Mouse (Mus musculus) adipocyte (in vitro differentiated cells): Measurements from ENCODE around the gene Thap3.
A peak's percentile ranks its signal among the peaks of the same experiment; 100 is the strongest.

Experiments
- DNase-seq: peaks from one replicate; pipeline ENCODE4 v3.0.0-alpha.2; 2016; ENCODE audit warnings: low spot score

Gene Thap3

DNA sequence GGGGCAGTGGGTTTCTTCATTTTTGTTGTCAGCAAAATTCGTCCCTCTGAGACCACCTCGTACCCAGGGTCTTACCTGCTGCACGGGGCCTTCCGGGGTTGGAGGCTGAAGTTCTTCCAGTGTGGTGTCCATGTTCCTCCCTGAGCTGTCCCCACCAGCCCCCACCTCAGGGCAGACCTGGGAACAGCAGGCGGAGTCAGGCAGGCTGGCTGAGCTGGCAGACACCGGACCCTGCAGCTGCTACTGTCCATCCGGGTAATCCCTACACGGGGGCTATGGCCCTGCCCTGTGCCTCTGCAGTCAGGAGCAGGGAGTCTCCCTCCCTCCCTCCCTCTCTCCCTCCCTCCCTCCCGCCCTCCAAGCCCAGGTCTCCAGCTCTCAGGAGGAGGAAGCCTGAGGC, 5.2 kb downstream of the Thap3 start:
- DNase-seq: no peak

DNA sequence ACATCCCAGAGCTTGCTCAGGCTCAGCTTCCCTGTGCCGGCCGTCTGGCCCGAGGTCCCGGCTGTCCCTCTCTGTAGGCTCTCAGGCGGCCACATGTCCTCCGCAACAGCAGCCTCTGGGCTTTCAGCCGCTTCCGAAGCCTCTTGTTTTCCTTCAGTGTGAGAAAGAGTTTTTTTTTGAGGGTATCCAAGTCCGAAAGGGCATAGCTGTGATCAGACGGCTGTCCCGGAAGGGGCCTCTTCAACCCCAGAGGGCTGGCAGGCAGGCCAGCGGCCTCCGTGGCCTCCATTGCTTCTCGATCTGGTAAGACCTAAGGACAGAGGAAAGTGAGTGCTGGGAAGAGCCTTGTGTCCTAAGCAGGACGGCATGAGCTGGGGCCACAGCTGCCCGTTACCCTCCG, 5.8 kb downstream of the Thap3 start:
- DNase-seq: no peak

- peak; percentile 77 for DNase-seq
Measured at GRCm38 (mm10) chr4:151981363-151981762, 7.4 kb downstream of the Thap3 start.

DNA sequence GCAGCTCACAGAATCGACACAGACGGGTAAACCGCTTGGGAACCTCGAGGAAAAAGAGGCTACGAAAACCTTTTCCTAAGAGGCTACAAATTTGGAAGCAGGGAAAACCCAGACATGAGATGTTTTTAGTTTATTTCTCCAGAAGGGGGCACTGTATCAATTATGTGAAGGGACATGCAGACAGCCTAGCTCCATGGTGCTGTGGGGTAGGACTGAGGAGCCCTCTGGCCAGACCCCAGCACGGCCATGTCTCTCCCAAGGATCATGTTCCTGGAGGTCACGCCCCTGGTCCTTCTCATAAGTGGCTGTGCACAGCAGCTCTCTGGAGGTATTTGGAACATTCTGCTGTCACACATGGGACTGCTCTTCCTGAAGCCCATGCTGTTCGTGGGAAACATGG, 8.1 kb downstream of the Thap3 start:
- peak; percentile 45 for DNase-seq

GRCm38 (mm10) chr4:151977748-151978147, 11.0 kb downstream of the Thap3 start:
- DNase-seq: peak; percentile 57

GRCm38 (mm10) chr4:151975441-151975840, 13.4 kb downstream of the Thap3 start:
- DNase-seq: no peak

DNA sequence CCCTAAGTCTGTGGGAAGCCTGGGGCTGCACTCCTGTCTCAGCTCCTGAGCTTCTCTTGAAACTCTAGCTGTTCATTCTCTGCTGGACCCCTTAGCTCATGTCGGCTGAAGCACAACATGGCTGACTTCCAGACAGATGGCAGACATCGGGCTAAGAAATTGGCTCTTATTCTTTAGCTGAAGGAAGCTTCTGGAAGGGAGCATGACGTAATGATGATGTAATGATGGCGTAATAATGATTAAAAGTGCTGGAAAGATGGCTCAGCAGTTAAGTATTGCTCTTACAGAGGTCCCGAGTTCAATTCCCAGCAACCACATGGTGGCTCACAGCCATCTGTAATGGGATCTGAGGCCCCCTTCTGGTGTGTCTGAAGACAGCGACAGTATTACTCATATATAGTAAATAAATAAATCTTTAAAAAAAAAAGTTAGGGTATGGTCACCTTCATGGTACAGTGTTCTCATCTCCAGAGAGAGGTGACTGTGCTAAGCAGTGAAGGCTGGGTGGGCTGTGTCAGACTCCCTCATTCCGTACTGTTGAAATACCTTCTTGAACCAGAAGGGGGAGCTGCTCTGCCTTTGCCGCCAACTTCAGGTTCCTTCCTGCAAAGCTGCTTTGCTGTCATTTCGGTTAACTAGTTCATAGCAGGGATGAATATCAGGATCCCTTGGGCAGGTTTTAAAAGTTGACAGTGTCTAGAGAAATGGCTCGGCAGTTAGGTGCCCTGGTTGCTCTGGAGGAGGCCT, 16.4 kb downstream of the Thap3 start:
- DNase-seq: peak; percentile 69

DNA sequence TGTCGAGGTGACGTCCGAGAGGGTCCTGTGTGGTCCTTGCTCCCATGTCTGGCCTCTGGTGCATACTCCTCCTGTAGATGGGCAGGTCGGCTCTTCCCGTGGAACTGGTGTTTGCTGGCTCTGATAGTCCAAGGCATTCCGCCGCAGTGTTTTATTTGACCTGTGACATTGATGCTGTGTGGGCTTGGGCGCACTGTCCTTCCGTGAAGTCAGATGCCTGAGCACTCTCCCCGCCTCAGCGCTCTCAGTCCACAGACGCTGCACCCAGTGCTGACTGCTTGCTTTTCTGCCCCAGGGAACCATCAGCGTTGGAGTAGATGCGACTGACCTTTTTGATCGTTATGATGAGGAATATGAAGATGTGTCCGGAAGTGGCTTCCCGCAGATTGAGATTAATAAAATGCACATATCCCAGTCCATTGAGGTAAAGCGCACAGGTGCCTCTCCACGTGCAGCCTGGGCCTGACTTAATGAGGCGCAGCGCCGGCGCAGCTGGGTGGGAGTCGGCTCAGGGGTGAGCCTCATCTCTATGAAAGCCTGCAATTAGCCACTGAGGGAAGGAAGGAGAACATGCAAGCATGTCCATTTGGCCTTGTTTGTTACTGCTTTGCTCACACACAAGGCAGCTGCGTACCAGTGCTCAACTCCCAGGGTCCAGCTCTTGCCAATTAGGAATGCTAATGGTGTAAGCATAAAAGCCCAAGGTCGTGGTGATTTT, 20.4 kb downstream of the Thap3 start:
- DNase-seq: no peak

GRCm38 (mm10) chr4:151962817-151963216, 26.0 kb downstream of the Thap3 start:
- DNase-seq: no peak

DNA sequence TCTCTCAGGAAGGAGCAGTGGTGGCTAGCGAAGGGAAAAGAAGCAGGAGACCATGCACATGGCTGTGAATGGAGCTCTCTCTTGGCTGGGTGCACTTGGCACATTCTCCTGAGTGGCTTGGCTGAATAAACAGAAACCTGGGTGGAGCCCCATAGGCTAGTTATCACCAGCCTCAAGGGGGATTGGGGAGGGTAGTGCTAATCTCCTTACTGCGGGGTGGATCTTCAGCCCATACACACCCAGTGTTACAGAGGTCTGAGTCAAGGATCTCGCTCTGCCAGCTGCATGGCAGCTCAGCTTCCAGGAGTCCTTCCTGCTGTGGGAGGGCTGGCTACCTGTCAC, 28.3 kb downstream of the Thap3 start:
- DNase-seq: no peak

DNA sequence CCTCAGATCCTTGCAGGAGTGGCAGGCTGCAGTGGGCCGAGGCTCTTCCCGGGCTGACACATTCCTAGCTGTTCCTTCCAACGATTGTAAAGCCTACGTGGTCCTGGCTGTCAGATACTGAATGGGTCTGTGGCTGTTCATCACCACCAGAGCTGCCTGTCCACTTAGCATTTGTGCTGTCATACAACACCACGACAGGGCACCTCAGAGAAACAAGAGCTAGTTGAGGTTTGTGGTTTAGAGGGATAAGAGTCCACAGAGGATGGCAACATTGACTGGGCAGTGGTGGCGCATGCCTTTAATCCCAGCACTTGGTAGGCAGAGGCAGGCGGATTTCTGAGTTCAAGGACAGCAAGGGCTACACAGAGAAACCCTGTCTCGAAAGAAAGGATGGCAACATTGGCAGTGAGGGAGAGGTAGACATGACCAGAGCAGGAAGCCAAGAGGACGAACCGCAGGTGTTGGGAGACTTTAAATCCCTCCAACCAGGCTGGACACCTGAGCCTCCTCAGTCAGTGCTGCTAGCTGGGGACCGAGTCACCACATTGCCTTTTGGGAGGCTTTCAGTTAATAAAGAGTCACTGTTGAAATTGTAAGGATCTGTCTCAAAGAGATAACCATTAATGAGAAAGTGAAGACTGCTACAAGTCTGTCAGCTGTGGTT, 28.8 kb downstream of the Thap3 start:
- DNase-seq: no peak

DNA sequence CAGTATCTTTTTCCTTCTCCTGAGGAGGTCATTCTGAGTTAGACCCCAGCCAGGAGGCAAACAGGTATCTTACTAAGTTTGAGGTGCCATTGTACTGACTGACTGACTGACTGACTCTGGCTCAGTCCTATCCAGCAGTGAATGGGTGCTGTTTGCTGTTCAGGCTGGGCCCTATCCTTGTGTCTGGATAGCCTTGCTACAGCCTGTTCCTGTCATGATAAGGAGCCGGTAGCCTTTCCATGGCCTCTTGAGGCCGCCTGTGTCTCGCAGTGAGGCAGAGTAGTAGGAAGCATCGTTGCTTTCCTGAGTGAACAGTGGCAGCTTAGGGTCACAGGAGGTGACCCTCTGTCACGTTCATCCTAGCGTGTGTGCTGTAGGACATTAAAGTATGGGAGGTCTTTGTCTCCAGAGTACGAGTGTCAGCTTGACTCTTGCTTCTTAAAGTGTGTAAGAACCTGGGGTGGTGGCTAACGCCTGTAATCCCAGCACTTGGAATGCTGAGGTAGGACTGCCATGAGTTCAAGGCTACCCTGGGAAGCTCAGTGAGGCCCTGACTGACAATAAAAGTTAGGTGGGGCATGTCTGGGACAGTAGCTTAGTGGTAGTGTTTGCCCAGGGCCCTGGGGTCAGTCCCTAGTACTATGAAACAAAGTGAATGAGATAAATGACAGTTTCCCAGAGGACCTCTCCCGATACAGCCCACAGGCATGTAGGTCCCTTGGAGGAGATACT, 31.0 kb downstream of the Thap3 start:
- no peak for DNase-seq

DNA sequence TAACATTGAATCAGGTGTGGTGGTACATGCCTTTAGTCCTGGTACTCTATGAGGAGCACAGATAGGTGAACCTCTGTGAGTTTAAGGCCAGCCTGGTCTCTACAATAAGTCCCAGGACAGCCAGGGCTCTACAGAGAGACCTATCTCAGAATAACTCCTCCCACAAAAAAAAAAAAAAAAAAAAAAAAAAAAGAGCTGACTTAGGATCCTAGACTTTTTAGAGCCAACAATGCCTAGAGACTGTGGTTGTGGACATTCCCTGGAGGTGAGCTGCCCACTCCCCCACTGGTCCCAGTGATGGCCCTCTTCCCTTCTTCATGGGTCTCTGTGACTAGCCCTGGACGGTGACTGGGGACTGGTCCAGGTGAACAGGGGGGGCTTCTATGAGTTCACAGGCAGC, 33.0 kb downstream of the Thap3 start:
- DNase-seq: no peak

GRCm38 (mm10) chr4:151953209-151953608, 35.6 kb downstream of the Thap3 start:
- no peak for DNase-seq

GRCm38 (mm10) chr4:151948497-151949471, 40.0 kb downstream of the Thap3 start:
- DNase-seq: no peak

- no peak for DNase-seq
Measured at GRCm38 (mm10) chr4:151946211-151946610, 42.6 kb downstream of the Thap3 start.

GRCm38 (mm10) chr4:151938089-151938488, 50.7 kb downstream of the Thap3 start:
- DNase-seq: no peak

- DNase-seq: no peak
Measured at GRCm38 (mm10) chr4:151937441-151937840, 51.4 kb downstream of the Thap3 start.

- DNase-seq: peak; percentile 10
Measured at GRCm38 (mm10) chr4:151934215-151934572, 54.6 kb downstream of the Thap3 start.

DNA sequence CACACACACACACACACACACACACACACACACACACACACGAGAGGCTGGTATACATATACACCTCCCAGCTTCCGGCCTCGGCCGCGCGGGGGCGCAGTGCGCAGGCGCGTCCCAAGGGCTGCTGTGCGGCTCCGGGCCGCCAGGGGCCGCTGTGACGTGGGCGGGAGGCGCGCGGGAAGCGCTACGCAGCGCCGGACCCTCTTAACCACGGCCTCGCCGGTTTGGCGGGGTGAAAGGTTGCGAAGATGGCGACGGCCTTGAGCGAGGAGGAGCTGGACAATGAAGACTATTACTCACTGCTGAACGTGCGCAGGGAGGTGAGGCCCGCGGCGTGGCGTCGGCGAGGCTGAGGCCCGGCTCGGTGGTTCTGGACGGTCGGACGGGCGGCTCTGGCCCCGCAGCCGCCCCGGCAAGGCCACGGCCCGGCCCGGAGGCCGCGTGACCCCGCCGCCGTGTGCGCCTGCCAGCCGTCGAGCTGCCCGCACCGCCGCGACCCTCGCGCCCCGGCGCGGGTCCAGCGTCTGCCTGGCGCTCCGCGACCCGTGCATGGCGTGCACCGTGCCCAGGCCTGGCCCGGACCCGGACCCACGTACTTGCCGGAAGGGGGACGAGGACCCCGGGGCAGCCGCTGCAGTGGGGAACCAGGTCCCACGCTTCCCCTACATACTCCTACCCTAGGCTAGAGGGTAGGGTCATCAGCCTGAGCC, 55.1 kb downstream of the Thap3 start, which contains the start of gene Dnajc11:
TSS of gene Dnajc11 (plus strand) at position 187 of the 710 bp plus-strand sequence.
- peak; percentile 86 for DNase-seq
